8 mouse cellular contexts compared by ENCODE assay signal in the genomic region with DNA sequence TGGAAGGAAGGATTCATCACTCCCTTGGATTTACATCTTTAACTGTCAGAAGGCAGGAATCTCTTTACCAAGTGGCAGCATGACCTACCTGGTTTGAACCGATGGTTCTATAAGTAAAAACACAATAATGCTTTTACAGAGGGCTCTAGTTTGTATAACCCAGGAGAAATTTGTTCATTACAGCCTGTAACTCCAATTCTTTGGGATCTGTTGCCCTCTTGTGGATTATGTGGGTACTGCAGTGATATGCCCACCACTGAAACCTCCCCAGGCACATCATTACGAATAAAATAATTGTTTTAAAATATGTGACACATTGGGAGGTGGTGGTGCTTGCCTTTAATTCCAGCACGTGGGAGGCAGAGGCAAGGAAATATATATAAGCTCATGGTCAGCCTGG.
DNase-seq lines count a peak whose midpoint lies in the region; ATAC-seq lines count a peak whose summit lies in the region.

No protein-coding gene starts in this region.

- DNase-seq in cerebellum, adult 11-12 months: no peak
- peak; percentile 30 for DNase-seq in ES-CJ7 (ENCODE audit: low read depth, low spot score)
- peak; percentile 43 for DNase-seq in cerebellum, adult 9-10 months
- DNase-seq in frontal cortex, postnatal 10 days (ENCODE audit: low spot score in 2 of 2): peak; percentile 6 to 31
- DNase-seq in layer of hippocampus, postnatal 10 days (ENCODE audit: low spot score in 2 of 2): peak; percentile 79 to 80
- DNase-seq in spleen, adult 12 weeks (ENCODE audit: low spot score): peak; percentile 3

- 0 out of 2 replicates have a peak, but pooled peaks have one; percentile 40 for ATAC-seq in cerebellum, adult (ENCODE audit: insufficient number of reproducible peaks, low FRiP score, low TSS enrichment)
- peak; percentile 74 for ATAC-seq in megakaryocyte progenitor cell, adult 5-6 weeks (replicated peaks; ENCODE audit: poor library complexity)
